Mouse (Mus musculus) olfactory bulb, adult 2 months (tissue): ENCODE results near the gene Atp6v0e2.

Experiments
- CTCF ChIP-seq: fragments of 200-500 bp; IDR thresholded peaks from 2 replicates; pipeline ENCODE4 v1.5.1; 2012; ENCODE audit warnings: low read depth, mild to moderate bottlenecking, low read length, moderate library complexity; ENCODE audit not compliant: insufficient read depth
- POLR2A ChIP-seq: fragments of 200-500 bp; IDR thresholded peaks from 2 replicates; pipeline ENCODE4 v1.6.1; 2012; ENCODE audit warnings: mild to moderate bottlenecking, low read depth, low read length, moderate library complexity; ENCODE audit not compliant: insufficient read depth

- no peak for TF ChIP-seq CTCF
- TF ChIP-seq POLR2A: no peak
Measured at GRCm38 (mm10) chr6:48578736-48579135, 41.3 kb downstream of the Atp6v0e2 start.
